Mouse (Mus musculus) testis, adult 2 months (tissue): ENCODE results near the gene Hexim2. TPM values are rescaled to one million over a fixed set of nuclear protein-coding genes. Genes with fewer than 3 reads are reported as not detected.

ENCODE experiments used
- H3K27ac ChIP-seq: fragments of 200-500 bp; 2 replicates; pipeline ENCODE4 v1.5.1; 2012; ENCODE audit warnings: low read depth, low read length; ENCODE audit not compliant: control insufficient read depth, insufficient read depth
- H3K27me3 ChIP-seq: fragments of 200-500 bp; 2 replicates; pipeline ENCODE4 v1.6.1; 2012; ENCODE audit warnings: mild to moderate bottlenecking, low read length, moderate library complexity; ENCODE audit not compliant: control insufficient read depth, insufficient read depth
- H3K36me3 ChIP-seq: fragments of 200-500 bp; 2 replicates; pipeline ENCODE4 v1.6.1; 2012; ENCODE audit warnings: mild to moderate bottlenecking, low read length; ENCODE audit not compliant: control insufficient read depth, insufficient read depth
- H3K4me1 ChIP-seq: fragments of 200-500 bp; 2 replicates; pipeline ENCODE4 v1.6.1; 2012; ENCODE audit warnings: low read length; ENCODE audit not compliant: control insufficient read depth, insufficient read depth
- H3K4me3 ChIP-seq: fragments of 200-500 bp; 2 replicates; pipeline ENCODE4 v1.5.1; 2012; ENCODE audit warnings: low read depth, mild to moderate bottlenecking, low read length, moderate library complexity, mixed read lengths; ENCODE audit not compliant: control insufficient read depth
- CTCF ChIP-seq: fragments of 200-500 bp; IDR thresholded peaks from 2 replicates; pipeline ENCODE4 v1.5.1; 2012; ENCODE audit warnings: low read depth, mild to moderate bottlenecking, inconsistent platforms, low read length, moderate library complexity; ENCODE audit not compliant: control insufficient read depth, insufficient read depth, insufficient replicate concordance
- POLR2A ChIP-seq: fragments of 200-500 bp; IDR thresholded peaks from 2 replicates; pipeline ENCODE4 v1.6.1; 2012; ENCODE audit warnings: low read depth, mild to moderate bottlenecking, inconsistent platforms, low read length, moderate library complexity; ENCODE audit not compliant: control insufficient read depth
- polyA plus RNA-seq: library from polyadenylated mRNA; depleted of rRNA; stranded (reverse); fragments of >200 nt; gene quantifications from 2 replicates; pipeline ENCODE4 v1.2.3, GENCODE M21; 2012; rRNA removed

The Hexim2 gene
- polyA plus RNA-seq, 1 experiment = 38.8 TPM

DNA sequence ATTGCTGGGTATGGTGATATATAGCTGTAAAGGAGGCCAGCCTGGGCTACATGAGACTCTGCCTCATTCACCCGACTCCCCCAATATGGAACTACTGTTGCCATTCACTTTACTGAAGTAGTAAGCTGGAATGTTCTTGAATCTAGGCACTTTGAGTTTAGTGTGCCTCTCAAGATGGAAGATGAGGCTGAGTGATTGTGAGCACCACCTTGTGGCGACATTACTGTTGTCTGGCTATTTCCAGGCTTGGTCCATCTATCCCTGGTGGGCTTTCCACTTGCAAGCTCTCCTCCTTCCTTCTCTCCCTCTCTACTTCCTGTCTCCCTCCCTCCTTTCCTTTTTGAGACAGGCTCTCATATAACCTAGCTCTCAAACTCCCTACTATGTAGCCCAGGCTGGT, 52.7 kb downstream of the Hexim2 start:
- Histone ChIP-seq H3K4me1 (no peaks in the 10 kb centered on the region), H3K4me3 (no peak overlapping the region), H3K36me3 (no peaks in the 10 kb centered on the region), H3K27ac (no peak overlapping the region), H3K27me3 (no peaks in the 10 kb centered on the region)
- TF ChIP-seq CTCF (peak; percentile 17; the same call in 1 of the 2 replicates), POLR2A (no peak)

Other genes starting within 250 kb of the Hexim2 start
- gene Fam187a, start 247.3 kb upstream of the Hexim2 start, polyA plus RNA-seq = 18.7 and 19.2 TPM in 2 replicates
- 0.32 and 0.62 TPM in 2 replicates for gene Gfap, start 231.5 kb upstream of the Hexim2 start, polyA plus RNA-seq
- 25.9 and 26.7 TPM in 2 replicates for gene Kif18b, start 207.3 kb upstream of the Hexim2 start, polyA plus RNA-seq
- 0.77 and 0.80 TPM in 2 replicates for gene C1ql1, start 185.7 kb upstream of the Hexim2 start, polyA plus RNA-seq
- gene Nmt1, start 104.2 kb upstream of the Hexim2 start, polyA plus RNA-seq = 97.3 and 100 TPM in 2 replicates
- 24.0 and 26.8 TPM in 2 replicates for gene Dcakd, start 104.1 kb upstream of the Hexim2 start, polyA plus RNA-seq
- gene Plcd3, start 30.8 kb upstream of the Hexim2 start, polyA plus RNA-seq = 4.9 and 5.5 TPM in 2 replicates
- gene Acbd4, start 30.7 kb upstream of the Hexim2 start, polyA plus RNA-seq = 5.7 and 7.2 TPM in 2 replicates
- 5.8 and 6.1 TPM in 2 replicates for gene Hexim1, start 16.2 kb upstream of the Hexim2 start, polyA plus RNA-seq
- 18.4 and 21.6 TPM in 2 replicates for gene Fmnl1, start 38.7 kb downstream of the Hexim2 start, polyA plus RNA-seq
- gene 1700023F06Rik, start 76.1 kb downstream of the Hexim2 start, polyA plus RNA-seq = 451 and 466 TPM in 2 replicates
- 142 and 168 TPM in 2 replicates for gene Spata32, start 86.0 kb downstream of the Hexim2 start, polyA plus RNA-seq
- 2.4 and 5.2 TPM in 2 replicates for gene Map3k14, start 135.0 kb downstream of the Hexim2 start, polyA plus RNA-seq
- 1.0 and 1.6 TPM in 2 replicates for gene Arhgap27, start 231.3 kb downstream of the Hexim2 start, polyA plus RNA-seq